Mouse (Mus musculus): ENCODE data around the gene Sox6. TPM values are rescaled to one million over a fixed set of nuclear protein-coding genes. Genes with fewer than 3 reads are reported as not detected.

Sox6 gene
- polyA plus RNA-seq, 1 experiment: 6.0 TPM

- DNase-seq (ENCODE audit: low read depth in 1 of 2, low spot score in 2 of 2): peak in 1 of 2 experiments; percentile 11
- H3K27ac ChIP-seq (ENCODE audit: insufficient read depth, low read length): no peak overlapping the region
- H3K4me1 ChIP-seq (ENCODE audit: control insufficient read depth, insufficient read depth, insufficient read length): no peaks in the 10 kb centered on the region
- no peak overlapping the region for H3K4me3 ChIP-seq (ENCODE audit: extremely low read depth, insufficient read depth, insufficient read length)
- no peaks in the 10 kb centered on the region for H3K27me3 ChIP-seq (ENCODE audit: control insufficient read depth, insufficient read depth, low read length)
- no peaks in the 10 kb centered on the region for H3K36me3 ChIP-seq (ENCODE audit: control insufficient read depth, insufficient read depth, low read length)
- no peak for TF ChIP-seq CTCF (IDR thresholded peaks at IDR 0.05; ENCODE audit: extremely low read depth, insufficient read depth, insufficient read length, insufficient replicate concordance)
- no peak for TF ChIP-seq POLR2A (IDR thresholded peaks at IDR 0.05; ENCODE audit: low read depth, low read length)
- WGBS: 65% methylated on average over 21 of the region's 21 CpGs
Measured at GRCm38 (mm10) chr7:115453042-115453712, 585.4 kb downstream of the Sox6 start.

- 84% methylated on average over 23 of the region's 23 CpGs for WGBS
- H3K4me1 ChIP-seq (ENCODE audit: control insufficient read depth, insufficient read depth, insufficient read length): no peaks in the 10 kb centered on the region
- no peak overlapping the region for H3K4me3 ChIP-seq (ENCODE audit: extremely low read depth, insufficient read depth, insufficient read length)
- H3K27ac ChIP-seq (ENCODE audit: insufficient read depth, low read length): no peak overlapping the region
- H3K27me3 ChIP-seq (ENCODE audit: control insufficient read depth, insufficient read depth, low read length): no peaks in the 10 kb centered on the region
- no peak for DNase-seq (ENCODE audit: low read depth in 1 of 2, low spot score in 2 of 2)
- no peaks in the 10 kb centered on the region for H3K36me3 ChIP-seq (ENCODE audit: control insufficient read depth, insufficient read depth, low read length)
- TF ChIP-seq CTCF (IDR thresholded peaks at IDR 0.05; ENCODE audit: extremely low read depth, insufficient read depth, insufficient read length, insufficient replicate concordance) (no peak), POLR2A (IDR thresholded peaks at IDR 0.05; ENCODE audit: low read depth, low read length) (no peak)
Measured at GRCm38 (mm10) chr7:115450431-115451195, 588.0 kb downstream of the Sox6 start.

GRCm38 (mm10) chr7:115448403-115449025 lies 590.1 kb downstream of the Sox6 start:
- H3K4me1 ChIP-seq (ENCODE audit: control insufficient read depth, insufficient read depth, insufficient read length): no peaks in the 10 kb centered on the region
- TF ChIP-seq POLR2A (IDR thresholded peaks at IDR 0.05; ENCODE audit: low read depth, low read length) (no peak), CTCF (IDR thresholded peaks at IDR 0.05; ENCODE audit: extremely low read depth, insufficient read depth, insufficient read length, insufficient replicate concordance) (no peak)
- no peak for DNase-seq (ENCODE audit: low read depth in 1 of 2, low spot score in 2 of 2)
- no peak overlapping the region for H3K4me3 ChIP-seq (ENCODE audit: extremely low read depth, insufficient read depth, insufficient read length)
- H3K27me3 ChIP-seq (ENCODE audit: control insufficient read depth, insufficient read depth, low read length): no peaks in the 10 kb centered on the region
- 86% methylated on average over 8 of the region's 8 CpGs for WGBS
- no peaks in the 10 kb centered on the region for H3K36me3 ChIP-seq (ENCODE audit: control insufficient read depth, insufficient read depth, low read length)
- no peak overlapping the region for H3K27ac ChIP-seq (ENCODE audit: insufficient read depth, low read length)

- no peaks in the 10 kb centered on the region for H3K27me3 ChIP-seq (ENCODE audit: control insufficient read depth, insufficient read depth, low read length)
- H3K36me3 ChIP-seq (ENCODE audit: control insufficient read depth, insufficient read depth, low read length): no peaks in the 10 kb centered on the region
- no peak for TF ChIP-seq POLR2A (IDR thresholded peaks at IDR 0.05; ENCODE audit: low read depth, low read length)
- TF ChIP-seq CTCF (IDR thresholded peaks at IDR 0.05; ENCODE audit: extremely low read depth, insufficient read depth, insufficient read length, insufficient replicate concordance): no peak
- DNase-seq (ENCODE audit: low read depth in 1 of 2, low spot score in 2 of 2): no peak
- H3K4me1 ChIP-seq (ENCODE audit: control insufficient read depth, insufficient read depth, insufficient read length): no peaks in the 10 kb centered on the region
- H3K27ac ChIP-seq (ENCODE audit: insufficient read depth, low read length): no peak overlapping the region
- H3K4me3 ChIP-seq (ENCODE audit: extremely low read depth, insufficient read depth, insufficient read length): no peak overlapping the region
- 67% methylated on average over 3 of the region's 3 CpGs for WGBS
Measured at GRCm38 (mm10) chr7:115447091-115447490, 591.5 kb downstream of the Sox6 start.

GRCm38 (mm10) chr7:115446481-115447016 lies 592.0 kb downstream of the Sox6 start:
- Histone ChIP-seq H3K27ac (ENCODE audit: insufficient read depth, low read length) (no peak overlapping the region), H3K36me3 (ENCODE audit: control insufficient read depth, insufficient read depth, low read length) (no peaks in the 10 kb centered on the region), H3K4me3 (ENCODE audit: extremely low read depth, insufficient read depth, insufficient read length) (no peak overlapping the region), H3K27me3 (ENCODE audit: control insufficient read depth, insufficient read depth, low read length) (no peaks in the 10 kb centered on the region), H3K4me1 (ENCODE audit: control insufficient read depth, insufficient read depth, insufficient read length) (no peaks in the 10 kb centered on the region)
- DNase-seq (ENCODE audit: low read depth in 1 of 2, low spot score in 2 of 2): no peak
- WGBS: 74% methylated on average over 6 of the region's 6 CpGs
- no peak for TF ChIP-seq CTCF (IDR thresholded peaks at IDR 0.05; ENCODE audit: extremely low read depth, insufficient read depth, insufficient read length, insufficient replicate concordance)
- no peak for TF ChIP-seq POLR2A (IDR thresholded peaks at IDR 0.05; ENCODE audit: low read depth, low read length)

- H3K36me3 ChIP-seq (ENCODE audit: control insufficient read depth, insufficient read depth, low read length): no peaks in the 10 kb centered on the region
- no peak overlapping the region for H3K27ac ChIP-seq (ENCODE audit: insufficient read depth, low read length)
- TF ChIP-seq CTCF (IDR thresholded peaks at IDR 0.05; ENCODE audit: extremely low read depth, insufficient read depth, insufficient read length, insufficient replicate concordance): no peak
- no peak for TF ChIP-seq POLR2A (IDR thresholded peaks at IDR 0.05; ENCODE audit: low read depth, low read length)
- H3K4me3 ChIP-seq (ENCODE audit: extremely low read depth, insufficient read depth, insufficient read length): no peak overlapping the region
- no peaks in the 10 kb centered on the region for H3K27me3 ChIP-seq (ENCODE audit: control insufficient read depth, insufficient read depth, low read length)
- 84% methylated on average over 7 of the region's 7 CpGs for WGBS
- DNase-seq (ENCODE audit: low read depth in 1 of 2, low spot score in 2 of 2): no peak
- no peaks in the 10 kb centered on the region for H3K4me1 ChIP-seq (ENCODE audit: control insufficient read depth, insufficient read depth, insufficient read length)
Measured at GRCm38 (mm10) chr7:115426161-115426982, 612.2 kb downstream of the Sox6 start.
